16 mouse cellular contexts compared by ENCODE assay signal in the genomic region with DNA sequence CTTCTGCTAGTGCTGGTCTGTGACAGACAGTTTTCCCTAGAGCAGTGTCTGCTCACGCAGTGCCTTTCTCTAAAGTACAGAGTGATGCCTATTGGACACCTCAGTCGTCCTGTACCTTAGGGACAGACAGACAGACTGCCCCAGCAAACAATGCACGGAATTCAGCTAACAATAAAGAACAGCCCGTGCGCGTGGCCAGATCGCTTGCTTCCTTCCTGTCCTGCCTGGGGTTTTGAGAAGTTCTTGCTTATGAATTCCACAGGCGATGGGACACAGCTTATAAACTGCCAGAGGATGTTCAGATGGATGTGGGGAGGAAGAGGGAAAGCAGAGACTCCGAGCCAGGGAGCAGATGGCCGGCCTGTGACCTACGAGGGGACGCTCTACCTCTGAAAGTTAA. TPM values are rescaled to one million over a fixed set of nuclear protein-coding genes. Genes with fewer than 3 reads are reported as not detected.
DNase-seq lines count a peak whose midpoint lies in the region; ATAC-seq and TF ChIP-seq lines count a peak whose summit lies in the region.
"Had no signal": no experiment of that assay in that cellular context is flagged by ENCODE, and none has a peak within 500 bp of the region (broad histone marks: within the 10 kb centered on the region; RNA-seq: fewer than 3 reads in every experiment).

No protein-coding gene starts in this region.

- no peaks in the 10 kb centered on the region for H3K36me3 ChIP-seq in kidney, adult 2 months (ENCODE audit: control insufficient read depth, insufficient read depth, low read length)
- peaks cover 8% of the 10 kb centered on the region; the same call in 1 of the 2 replicates for H3K36me3 ChIP-seq in heart, embryonic 13.5 days
- no peaks in the 10 kb centered on the region for H3K36me3 ChIP-seq in kidney, embryonic 15.5 days
- H3K36me3 ChIP-seq: neural tube, embryonic 15.5 days had no signal

- H3K4me1 ChIP-seq in kidney, adult 2 months (ENCODE audit: control insufficient read depth, insufficient read depth, low read length), result peaks cover 13% of the 10 kb centered on the region; the same call in 1 of the 2 replicates
- peaks cover 87% of the 10 kb centered on the region for H3K4me1 ChIP-seq in heart, embryonic 13.5 days
- H3K4me1 ChIP-seq in kidney, embryonic 15.5 days, result peaks cover 45% of the 10 kb centered on the region

- no peak for TF ChIP-seq POLR2A in kidney, adult 2 months (IDR thresholded peaks at IDR 0.05; ENCODE audit: low read depth, low read length)

- peak; percentile 65 for DNase-seq in kidney, adult 2 months
- no peak for DNase-seq in kidney, adult 8-10 months
- peak; percentile 43 for DNase-seq in lung, postnatal 36 days
- no peak for DNase-seq in testis, postnatal 10 days (ENCODE audit: low spot score)
- DNase-seq: adrenal gland, adult 8-10 months; embryo, embryonic 11 days; gastrocnemius, postnatal 10 days; layer of hippocampus, postnatal 36 days; midbrain, embryonic 14.5 days; right cerebral cortex, postnatal 14 days had no signal

- TF ChIP-seq CTCF in kidney, adult 2 months (conservative IDR thresholded peaks at IDR 0.05; ENCODE audit: insufficient read depth, insufficient read length, low read depth, low read length), result no peak

- H3K4me2 ChIP-seq in heart, embryonic 13.5 days, result no peak overlapping the region
- 0 out of 2 replicates have a peak overlapping the region, but pooled peaks have one; percentile 1 for H3K4me2 ChIP-seq in kidney, embryonic 15.5 days
- H3K4me2 ChIP-seq: neural tube, embryonic 15.5 days had no signal

- H3K9me3 ChIP-seq in heart, embryonic 13.5 days, result no peaks in the 10 kb centered on the region
- no peaks in the 10 kb centered on the region for H3K9me3 ChIP-seq in kidney, embryonic 15.5 days (replicated peaks)
- H3K9me3 ChIP-seq: neural tube, embryonic 15.5 days had no signal

- 63% methylated on average over 12 of the region's 12 CpGs for WGBS in kidney, adult 2 months
- WGBS in heart, embryonic 13.5 days, result 55% methylated on average over 12 of the region's 12 CpGs
- 65% methylated on average over 12 of the region's 12 CpGs for WGBS in kidney, embryonic 15.5 days

- H3K27me3 ChIP-seq in kidney, adult 2 months (replicated peaks; ENCODE audit: control insufficient read depth, insufficient read depth, low read length), result no peaks in the 10 kb centered on the region
- H3K27me3 ChIP-seq in heart, embryonic 13.5 days (replicated peaks), result no peaks in the 10 kb centered on the region
- no peaks in the 10 kb centered on the region for H3K27me3 ChIP-seq in kidney, embryonic 15.5 days
- H3K27me3 ChIP-seq: neural tube, embryonic 15.5 days had no signal

- ATAC-seq in heart, embryonic 13.5 days (ENCODE audit: extremely low read depth, insufficient number of reproducible peaks, low FRiP score, low TSS enrichment), result no peak
- 0 out of 2 replicates have a peak, but pooled peaks have one; percentile 37 for ATAC-seq in kidney, embryonic 15.5 days (replicated peaks; ENCODE audit: low FRiP score)
- no peak for ATAC-seq in granulocyte monocyte progenitor cell, adult 5-6 weeks (replicated peaks; ENCODE audit: poor library complexity, severe bottlenecking)
- no peak for ATAC-seq in monocyte, adult 5-6 weeks (replicated peaks; ENCODE audit: insufficient number of reproducible peaks, low FRiP score, low TSS enrichment, poor library complexity, severe bottlenecking)

- H3K27ac ChIP-seq in kidney, adult 2 months (ENCODE audit: insufficient read depth, low read depth, low read length), result no peak overlapping the region
- H3K27ac ChIP-seq in heart, embryonic 13.5 days (replicated peaks), result peak overlapping the region; percentile 28
- H3K27ac ChIP-seq in kidney, embryonic 15.5 days, result no peak overlapping the region; the same call in 1 of the 2 replicates
- H3K27ac ChIP-seq: liver, embryonic 14.5 days; neural tube, embryonic 15.5 days had no signal

- H3K9ac ChIP-seq in heart, embryonic 13.5 days, result no peak overlapping the region
- no peak overlapping the region for H3K9ac ChIP-seq in kidney, embryonic 15.5 days
- H3K9ac ChIP-seq: liver, embryonic 14.5 days; neural tube, embryonic 15.5 days had no signal

- no peak overlapping the region for H3K4me3 ChIP-seq in kidney, adult 2 months (ENCODE audit: insufficient read depth, low read depth, low read length)
- H3K4me3 ChIP-seq in heart, embryonic 13.5 days, result no peak overlapping the region
- no peak overlapping the region for H3K4me3 ChIP-seq in kidney, embryonic 15.5 days (replicated peaks)
- H3K4me3 ChIP-seq: neural tube, embryonic 15.5 days had no signal

RNA-seq across cellular contexts. Expression of gene Etv6, which starts 25.3 kb away (rescaled TPM):
- polyA plus RNA-seq in kidney, adult 2 months (2012; rRNA removed), result 16.3 and 22.6 TPM in 2 replicates
- polyA plus RNA-seq in heart, embryonic 13.5 days (2015; fragmentation: Nextera tagmentation; extraction: Ambion mirVana), result 12.5 and 12.8 TPM in 2 replicates
- polyA plus RNA-seq in kidney, embryonic 15.5 days (2015; fragmentation: Nextera tagmentation; extraction: Ambion mirVana), result 11.4 and 13.0 TPM in 2 replicates
- 100 and 123 TPM in 2 replicates for total RNA-seq in granulocyte monocyte progenitor cell, adult 5-6 weeks (2014; fragmentation: Nextera tagmentation)
- 75.5 and 83.9 TPM in 2 replicates for total RNA-seq in granulocyte monocyte progenitor cell, adult 5-6 weeks (2017)
- 45.6 to 52.8 TPM (median 49.3 TPM) in 3 replicates for total RNA-seq in monocyte, adult 5-6 weeks (2017)

Comparison
In these comparisons a context has a peak if more than half of its experiments do, and no peak if none do; other contexts are left out.
1. DNase-seq: peak in kidney, adult 2 months (single experiment) and lung, postnatal 36 days (single experiment); none in kidney, adult 8-10 months (0 of 2) and testis, postnatal 10 days (single experiment).